In genomic region chr9:30149481-30150468, GRCm38 (mm10) we compare ENCODE assay signal across 10 mouse cellular contexts.
DNase-seq lines count a peak whose midpoint lies in the region; ATAC-seq lines count a peak whose summit lies in the region.
"Had no signal": no experiment of that assay in that cellular context is flagged by ENCODE, and none has a peak within 500 bp of the region (broad histone marks: within the 10 kb centered on the region; RNA-seq: fewer than 3 reads in every experiment).

No protein-coding gene starts in this region.

- H3K36me3 ChIP-seq in kidney, embryonic 16.5 days (ENCODE audit: insufficient read depth, low read length), result no peaks in the 10 kb centered on the region
- no peaks in the 10 kb centered on the region for H3K36me3 ChIP-seq in embryonic facial prominence, embryonic 12.5 days
- H3K36me3 ChIP-seq in hindbrain, embryonic 15.5 days, result no peaks in the 10 kb centered on the region
- no peaks in the 10 kb centered on the region for H3K36me3 ChIP-seq in neural tube, embryonic 15.5 days
- no peaks in the 10 kb centered on the region for H3K36me3 ChIP-seq in intestine, embryonic 15.5 days
- H3K36me3 ChIP-seq: G1E had no signal

- DNase-seq in kidney, postnatal 36 days, result no peak
- no peak for DNase-seq in thymus, postnatal 10 days (ENCODE audit: low spot score in 2 of 2)
- DNase-seq: thymus, postnatal 25 days had no signal

- H3K4me2 ChIP-seq in kidney, embryonic 16.5 days (replicated peaks; ENCODE audit: low read depth, low read length), result no peak overlapping the region
- H3K4me2 ChIP-seq in embryonic facial prominence, embryonic 12.5 days (replicated peaks), result no peak overlapping the region
- no peak overlapping the region for H3K4me2 ChIP-seq in hindbrain, embryonic 15.5 days
- no peak overlapping the region for H3K4me2 ChIP-seq in neural tube, embryonic 15.5 days
- no peak overlapping the region for H3K4me2 ChIP-seq in intestine, embryonic 15.5 days (replicated peaks)

- no peaks in the 10 kb centered on the region for H3K4me1 ChIP-seq in kidney, embryonic 16.5 days (ENCODE audit: insufficient read depth, low read length)
- H3K4me1 ChIP-seq in embryonic facial prominence, embryonic 12.5 days, result peaks cover 5% of the 10 kb centered on the region; the same call in 1 of the 2 replicates
- H3K4me1 ChIP-seq in hindbrain, embryonic 15.5 days (replicated peaks), result peaks cover 21% of the 10 kb centered on the region
- peaks cover 11% of the 10 kb centered on the region for H3K4me1 ChIP-seq in neural tube, embryonic 15.5 days
- H3K4me1 ChIP-seq in intestine, embryonic 15.5 days (replicated peaks), result no peaks in the 10 kb centered on the region

- 28% methylated on average over 17 of the region's 17 CpGs for WGBS in kidney, embryonic 16.5 days
- 37% methylated on average over 17 of the region's 17 CpGs for WGBS in embryonic facial prominence, embryonic 12.5 days
- WGBS in hindbrain, embryonic 15.5 days, result 45% methylated on average over 17 of the region's 17 CpGs
- WGBS in neural tube, embryonic 15.5 days, result 45% methylated on average over 17 of the region's 17 CpGs
- WGBS in intestine, embryonic 15.5 days, result 47% methylated on average over 17 of the region's 17 CpGs

- no peaks in the 10 kb centered on the region for H3K9me3 ChIP-seq in kidney, embryonic 16.5 days (ENCODE audit: low read length)
- H3K9me3 ChIP-seq in embryonic facial prominence, embryonic 12.5 days, result no peaks in the 10 kb centered on the region
- H3K9me3 ChIP-seq in hindbrain, embryonic 15.5 days, result no peaks in the 10 kb centered on the region
- H3K9me3 ChIP-seq in neural tube, embryonic 15.5 days (replicated peaks), result no peaks in the 10 kb centered on the region
- H3K9me3 ChIP-seq in intestine, embryonic 15.5 days, result no peaks in the 10 kb centered on the region

- H3K27ac ChIP-seq in kidney, embryonic 16.5 days (ENCODE audit: low read length), result no peak overlapping the region
- no peak overlapping the region; the same call in 1 of the 2 replicates for H3K27ac ChIP-seq in embryonic facial prominence, embryonic 12.5 days
- H3K27ac ChIP-seq in hindbrain, embryonic 15.5 days (replicated peaks), result no peak overlapping the region
- no peak overlapping the region for H3K27ac ChIP-seq in neural tube, embryonic 15.5 days (replicated peaks)
- no peak overlapping the region for H3K27ac ChIP-seq in intestine, embryonic 15.5 days

- no peak overlapping the region for H3K4me3 ChIP-seq in kidney, embryonic 16.5 days (ENCODE audit: low read length)
- no peak overlapping the region for H3K4me3 ChIP-seq in embryonic facial prominence, embryonic 12.5 days
- H3K4me3 ChIP-seq in hindbrain, embryonic 15.5 days, result no peak overlapping the region
- H3K4me3 ChIP-seq in neural tube, embryonic 15.5 days (replicated peaks), result no peak overlapping the region
- no peak overlapping the region for H3K4me3 ChIP-seq in intestine, embryonic 15.5 days (replicated peaks)

- H3K9ac ChIP-seq in kidney, embryonic 16.5 days (replicated peaks; ENCODE audit: low read length), result no peak overlapping the region
- no peak overlapping the region for H3K9ac ChIP-seq in embryonic facial prominence, embryonic 12.5 days
- no peak overlapping the region for H3K9ac ChIP-seq in hindbrain, embryonic 15.5 days
- no peak overlapping the region for H3K9ac ChIP-seq in neural tube, embryonic 15.5 days (replicated peaks)
- no peak overlapping the region for H3K9ac ChIP-seq in intestine, embryonic 15.5 days

- no peaks in the 10 kb centered on the region for H3K27me3 ChIP-seq in kidney, embryonic 16.5 days (ENCODE audit: insufficient read depth, low read length)
- H3K27me3 ChIP-seq in embryonic facial prominence, embryonic 12.5 days, result no peaks in the 10 kb centered on the region
- no peaks in the 10 kb centered on the region for H3K27me3 ChIP-seq in hindbrain, embryonic 15.5 days
- no peaks in the 10 kb centered on the region for H3K27me3 ChIP-seq in neural tube, embryonic 15.5 days (replicated peaks)
- no peaks in the 10 kb centered on the region for H3K27me3 ChIP-seq in intestine, embryonic 15.5 days (replicated peaks)

- peak; percentile 54; the same call in 1 of the 2 replicates for ATAC-seq in kidney, embryonic 16.5 days (ENCODE audit: low FRiP score, low TSS enrichment)
- ATAC-seq in embryonic facial prominence, embryonic 12.5 days (ENCODE audit: insufficient number of reproducible peaks, insufficient read depth, low FRiP score, low TSS enrichment), result peak; percentile 69
- ATAC-seq in hindbrain, embryonic 15.5 days (ENCODE audit: low FRiP score, low read depth), result peak; percentile 66; the same call in 1 of the 2 replicates
- ATAC-seq in neural tube, embryonic 15.5 days (ENCODE audit: low FRiP score), result peak; percentile 53; the same call in 1 of the 2 replicates
- ATAC-seq in intestine, embryonic 15.5 days, result no peak
- no peak for ATAC-seq in erythroblast, adult 5-6 weeks (replicated peaks; ENCODE audit: low FRiP score, poor library complexity, severe bottlenecking)

Comparison
In these comparisons a context has a peak if more than half of its experiments do, and no peak if none do; other contexts are left out.
1. ATAC-seq: peak in kidney, embryonic 16.5 days (single experiment), embryonic facial prominence, embryonic 12.5 days (single experiment), hindbrain, embryonic 15.5 days (single experiment) and neural tube, embryonic 15.5 days (single experiment); none in intestine, embryonic 15.5 days (single experiment) and erythroblast, adult 5-6 weeks (single experiment).